Comparison of ENCODE assay signal across 14 mouse cellular contexts in genomic region chr12:72723965-72724364, GRCm38 (mm10). TPM values are rescaled to one million over a fixed set of nuclear protein-coding genes. Genes with fewer than 3 reads are reported as not detected.
DNase-seq lines count a peak whose midpoint lies in the region; ATAC-seq lines count a peak whose summit lies in the region.
"Had no signal": no experiment of that assay in that cellular context is flagged by ENCODE, and none has a peak within 500 bp of the region (broad histone marks: within the 10 kb centered on the region; RNA-seq: fewer than 3 reads in every experiment).

No protein-coding gene starts in this region.

- ATAC-seq in kidney, embryonic 15.5 days (replicated peaks; ENCODE audit: low FRiP score): no peak
- ATAC-seq: activated CD4-positive, CD25-positive, alpha-beta regulatory T cell, adult 4 months; inflammation-experienced regulatory T-cells, adult 6 months had no signal

- H3K4me3 ChIP-seq in kidney, embryonic 15.5 days (replicated peaks): no peak overlapping the region
- H3K4me3 ChIP-seq: embryonic facial prominence, embryonic 13.5 days; lung, embryonic 15.5 days had no signal

- no peaks in the 10 kb centered on the region for H3K36me3 ChIP-seq in kidney, embryonic 15.5 days
- H3K36me3 ChIP-seq: embryonic facial prominence, embryonic 13.5 days; lung, embryonic 15.5 days had no signal

- DNase-seq in kidney, adult 18-20 months: peak; percentile 10
- peak; percentile 68 to 87 for DNase-seq in adrenal gland, adult 18-20 months (ENCODE audit: low spot score in 2 of 2)
- DNase-seq in kidney, adult 9 months: peak; percentile 32
- DNase-seq in ovary, adult 18-20 months (ENCODE audit: low spot score): peak; percentile 69
- no peak for DNase-seq in thymus, postnatal 0 days (ENCODE audit: low spot score)
- no peak for DNase-seq in urinary bladder, postnatal 25 days (ENCODE audit: low spot score)
- DNase-seq in yolk sac, embryonic 10.5 days (ENCODE audit: low spot score): no peak
- DNase-seq: cerebellum, adult 2 months; retina, postnatal 1 day had no signal

- peaks cover 6% of the 10 kb centered on the region; the same call in 1 of the 2 replicates for H3K4me1 ChIP-seq in kidney, embryonic 15.5 days
- H3K4me1 ChIP-seq: lung, embryonic 15.5 days had no signal

- no peak overlapping the region for H3K27ac ChIP-seq in kidney, embryonic 15.5 days
- H3K27ac ChIP-seq: embryonic facial prominence, embryonic 13.5 days; lung, embryonic 15.5 days had no signal

- no peaks in the 10 kb centered on the region for H3K9me3 ChIP-seq in kidney, embryonic 15.5 days (replicated peaks)
- H3K9me3 ChIP-seq: embryonic facial prominence, embryonic 13.5 days; lung, embryonic 15.5 days had no signal

- 30% methylated on average over 3 of the region's 3 CpGs for WGBS in kidney, embryonic 15.5 days

- no peaks in the 10 kb centered on the region for H3K27me3 ChIP-seq in kidney, embryonic 15.5 days
- H3K27me3 ChIP-seq: embryonic facial prominence, embryonic 13.5 days; lung, embryonic 15.5 days had no signal

- H3K9ac ChIP-seq in kidney, embryonic 15.5 days: no peak overlapping the region
- H3K9ac ChIP-seq: embryonic facial prominence, embryonic 13.5 days; lung, embryonic 15.5 days had no signal

- no peak overlapping the region for H3K4me2 ChIP-seq in kidney, embryonic 15.5 days
- H3K4me2 ChIP-seq: embryonic facial prominence, embryonic 13.5 days; lung, embryonic 15.5 days had no signal

RNA-seq across cellular contexts. Expression of gene Ppm1a, which starts 33.3 kb away (rescaled TPM):
- polyA plus RNA-seq in kidney, embryonic 15.5 days (2015; fragmentation: Nextera tagmentation; extraction: Ambion mirVana): 43.0 and 43.8 TPM in 2 replicates
- 100 to 1,000 TPM; 235 to 281 TPM for total RNA-seq in adrenal gland, adult 18-20 months (2021)
- 43.6 and 50.2 TPM in 2 replicates for polyA plus RNA-seq in thymus, postnatal 0 days (2015; fragmentation: Nextera tagmentation; extraction: Ambion mirVana)

RNA-seq across cellular contexts. Expression of gene Dhrs7, which starts 59.3 kb away (rescaled TPM):
- 11.1 and 12.4 TPM in 2 replicates for polyA plus RNA-seq in kidney, embryonic 15.5 days (2015; fragmentation: Nextera tagmentation; extraction: Ambion mirVana)
- total RNA-seq in adrenal gland, adult 18-20 months (2021): 100 to 1,000 TPM; 234 to 259 TPM
- 28.8 and 30.5 TPM in 2 replicates for polyA plus RNA-seq in thymus, postnatal 0 days (2015; fragmentation: Nextera tagmentation; extraction: Ambion mirVana)

Comparison
In these comparisons a context has a peak if more than half of its experiments do, and no peak if none do; other contexts are left out.
1. DNase-seq: peak in kidney, adult 18-20 months (single experiment), adrenal gland, adult 18-20 months (2 of 2), kidney, adult 9 months (single experiment) and ovary, adult 18-20 months (single experiment); none in thymus, postnatal 0 days (single experiment), urinary bladder, postnatal 25 days (single experiment) and yolk sac, embryonic 10.5 days (single experiment).